Mouse (Mus musculus): ENCODE data around the gene Ces1e. TPM values are rescaled to one million over a fixed set of nuclear protein-coding genes. Genes with fewer than 3 reads are reported as not detected.
"Not testable (repeated sequence)": the region's sequence is repeated elsewhere in the genome, so short reads cannot be mapped to it uniquely, and the experiment has no call there.

Gene Ces1e
- polyA plus RNA-seq, 1 experiment = not detected

GRCm38 (mm10) chr8:93228673-93229370, 597 bp downstream of the Ces1e start:
- TF ChIP-seq POLR2A (IDR thresholded peaks at IDR 0.05; ENCODE audit: borderline replicate concordance, extremely low read depth, insufficient read depth, insufficient read length, poor library complexity, severe bottlenecking) (no peak), CTCF (IDR thresholded peaks at IDR 0.05; ENCODE audit: borderline replicate concordance, extremely low read depth, insufficient read depth, insufficient read length) (no peak)
- no peak for DNase-seq (ENCODE audit: low read depth)

- not testable (repeated sequence) for DNase-seq (ENCODE audit: low read depth)
These were observed 2.9 kb downstream of the Ces1e start for GRCm38 (mm10) chr8:93226471-93226870.

- DNase-seq (ENCODE audit: low read depth) = no peak
- no peak for TF ChIP-seq POLR2A (IDR thresholded peaks at IDR 0.05; ENCODE audit: borderline replicate concordance, extremely low read depth, insufficient read depth, insufficient read length, poor library complexity, severe bottlenecking)
- TF ChIP-seq CTCF (IDR thresholded peaks at IDR 0.05; ENCODE audit: borderline replicate concordance, extremely low read depth, insufficient read depth, insufficient read length) = no peak
These were observed 7.5 kb downstream of the Ces1e start for GRCm38 (mm10) chr8:93221896-93222295.

GRCm38 (mm10) chr8:93217867-93218266, 11.6 kb downstream of the Ces1e start:
- TF ChIP-seq CTCF (IDR thresholded peaks at IDR 0.05; ENCODE audit: borderline replicate concordance, extremely low read depth, insufficient read depth, insufficient read length) (no peak), POLR2A (IDR thresholded peaks at IDR 0.05; ENCODE audit: borderline replicate concordance, extremely low read depth, insufficient read depth, insufficient read length, poor library complexity, severe bottlenecking) (no peak)
- no peak for DNase-seq (ENCODE audit: low read depth)

DNA sequence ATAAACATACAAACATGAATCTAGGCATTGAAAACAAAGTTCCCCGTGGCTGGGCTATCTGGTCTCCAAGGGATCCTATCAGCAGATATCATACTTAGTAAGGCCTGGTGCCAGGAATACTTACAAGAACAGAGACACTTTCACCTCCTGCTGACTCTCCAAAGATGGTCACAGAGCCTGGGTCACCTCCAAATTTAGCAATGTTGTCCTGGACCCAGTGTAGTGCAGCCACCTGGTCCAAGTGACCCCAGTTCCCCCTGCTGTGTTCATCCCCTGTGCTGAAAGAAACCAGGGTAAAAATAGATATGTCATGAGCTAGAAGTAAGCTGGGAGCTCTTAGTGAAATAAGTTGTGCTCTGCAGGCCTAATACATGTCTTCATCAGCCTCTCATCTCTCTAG, 12.0 kb downstream of the Ces1e start:
- no peak for DNase-seq (ENCODE audit: low read depth)
- TF ChIP-seq POLR2A (IDR thresholded peaks at IDR 0.05; ENCODE audit: borderline replicate concordance, extremely low read depth, insufficient read depth, insufficient read length, poor library complexity, severe bottlenecking) = no peak
- no peak for TF ChIP-seq CTCF (IDR thresholded peaks at IDR 0.05; ENCODE audit: borderline replicate concordance, extremely low read depth, insufficient read depth, insufficient read length)

GRCm38 (mm10) chr8:93211091-93211490, 18.3 kb downstream of the Ces1e start:
- DNase-seq (ENCODE audit: low read depth) = no peak
- TF ChIP-seq CTCF (IDR thresholded peaks at IDR 0.05; ENCODE audit: borderline replicate concordance, extremely low read depth, insufficient read depth, insufficient read length) = no peak
- TF ChIP-seq POLR2A (IDR thresholded peaks at IDR 0.05; ENCODE audit: borderline replicate concordance, extremely low read depth, insufficient read depth, insufficient read length, poor library complexity, severe bottlenecking) = no peak

DNA sequence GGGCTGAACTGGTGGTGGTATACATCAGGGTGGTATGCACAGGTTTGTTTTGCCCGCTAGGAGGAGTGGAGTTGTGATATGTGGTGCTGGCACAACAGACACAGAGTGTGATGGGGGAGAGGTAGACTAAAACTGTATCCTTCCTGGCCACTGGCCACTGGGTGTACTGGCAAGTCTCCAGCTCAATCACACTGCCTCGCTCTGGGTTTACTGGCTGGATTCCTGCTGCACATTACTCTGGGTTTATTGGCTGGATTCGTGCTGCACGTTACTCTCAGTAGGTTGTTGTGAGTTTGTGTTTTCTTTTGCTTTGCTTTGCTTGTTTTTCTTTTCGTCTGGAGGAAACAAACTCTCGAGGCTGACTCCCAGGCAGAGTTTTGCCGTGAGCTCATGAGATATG, 30.3 kb downstream of the Ces1e start:
- peak; percentile 13 for DNase-seq (ENCODE audit: low read depth)

- DNase-seq (ENCODE audit: low read depth) = no peak
- TF ChIP-seq POLR2A (IDR thresholded peaks at IDR 0.05; ENCODE audit: borderline replicate concordance, extremely low read depth, insufficient read depth, insufficient read length, poor library complexity, severe bottlenecking) = no peak
- no peak for TF ChIP-seq CTCF (IDR thresholded peaks at IDR 0.05; ENCODE audit: borderline replicate concordance, extremely low read depth, insufficient read depth, insufficient read length)
These were observed 31.5 kb downstream of the Ces1e start, which contains the start of gene Ces1d for GRCm38 (mm10) chr8:93197685-93198525. Ces1d (minus strand) TSS chr8:93197838.

DNA sequence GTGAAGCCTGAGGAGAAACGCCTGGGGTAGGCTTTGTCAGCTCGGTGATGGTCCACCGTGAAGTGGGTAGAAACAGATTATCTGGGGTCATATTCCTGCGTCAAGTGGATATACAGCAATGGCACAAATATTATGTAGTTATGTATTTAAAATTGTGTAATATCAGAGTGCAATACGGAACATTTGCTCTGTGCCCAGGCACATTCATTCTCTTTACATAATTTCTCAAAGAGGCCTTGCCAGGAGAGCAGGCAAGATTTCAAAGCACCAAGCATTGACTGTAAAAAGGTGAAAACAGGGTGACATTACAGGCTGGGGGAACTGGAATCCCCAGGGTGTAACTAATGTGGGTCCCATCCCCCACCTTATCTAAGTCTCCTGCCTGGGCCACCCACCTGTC, 33.0 kb downstream of the Ces1e start:
- TF ChIP-seq POLR2A (IDR thresholded peaks at IDR 0.05; ENCODE audit: borderline replicate concordance, extremely low read depth, insufficient read depth, insufficient read length, poor library complexity, severe bottlenecking) = no peak
- TF ChIP-seq CTCF (IDR thresholded peaks at IDR 0.05; ENCODE audit: borderline replicate concordance, extremely low read depth, insufficient read depth, insufficient read length) = no peak
- DNase-seq (ENCODE audit: low read depth) = no peak

- DNase-seq (ENCODE audit: low read depth) = no peak
- TF ChIP-seq CTCF (IDR thresholded peaks at IDR 0.05; ENCODE audit: borderline replicate concordance, extremely low read depth, insufficient read depth, insufficient read length) (no peak), POLR2A (IDR thresholded peaks at IDR 0.05; ENCODE audit: borderline replicate concordance, extremely low read depth, insufficient read depth, insufficient read length, poor library complexity, severe bottlenecking) (no peak)
These were observed 48.8 kb downstream of the Ces1e start for GRCm38 (mm10) chr8:93180581-93181129.

- TF ChIP-seq POLR2A (IDR thresholded peaks at IDR 0.05; ENCODE audit: borderline replicate concordance, extremely low read depth, insufficient read depth, insufficient read length, poor library complexity, severe bottlenecking) (no peak), CTCF (IDR thresholded peaks at IDR 0.05; ENCODE audit: borderline replicate concordance, extremely low read depth, insufficient read depth, insufficient read length) (no peak)
- no peak for DNase-seq (ENCODE audit: low read depth)
These were observed 52.8 kb downstream of the Ces1e start for GRCm38 (mm10) chr8:93176593-93176992.

- DNase-seq (ENCODE audit: low read depth) = no peak
- TF ChIP-seq POLR2A (IDR thresholded peaks at IDR 0.05; ENCODE audit: borderline replicate concordance, extremely low read depth, insufficient read depth, insufficient read length, poor library complexity, severe bottlenecking) = no peak
- no peak for TF ChIP-seq CTCF (IDR thresholded peaks at IDR 0.05; ENCODE audit: borderline replicate concordance, extremely low read depth, insufficient read depth, insufficient read length)
These were observed 54.9 kb downstream of the Ces1e start for GRCm38 (mm10) chr8:93174554-93174953.
